Mouse (Mus musculus): ENCODE data around the gene Pygo2.
"Not testable (repeated sequence)": the region's sequence is repeated elsewhere in the genome, so short reads cannot be mapped to it uniquely, and the experiment has no call there.

The Pygo2 gene

GRCm38 (mm10) chr3:89421002-89421774 is 8.8 kb upstream of the Pygo2 start:
- peak; percentile 56 to 73 for DNase-seq

GRCm38 (mm10) chr3:89421810-89422473 is 8.1 kb upstream of the Pygo2 start:
- DNase-seq = peak in 1 of 2 experiments; percentile 26

- no peak for DNase-seq
Observed at GRCm38 (mm10) chr3:89422556-89423205, 7.3 kb upstream of the Pygo2 start.

GRCm38 (mm10) chr3:89424416-89425140 is 5.4 kb upstream of the Pygo2 start:
- no peak for DNase-seq

- no peak for DNase-seq
Observed at GRCm38 (mm10) chr3:89425141-89425525, 4.9 kb upstream of the Pygo2 start.

GRCm38 (mm10) chr3:89425876-89426275 is 4.1 kb upstream of the Pygo2 start:
- no peak for DNase-seq

- not testable (repeated sequence) for DNase-seq
Observed at GRCm38 (mm10) chr3:89429021-89429420, 993 bp upstream of the Pygo2 start.

- no peak for DNase-seq
Observed at GRCm38 (mm10) chr3:89432606-89433005, 2.6 kb downstream of the Pygo2 start.

- no peak for DNase-seq
Observed at GRCm38 (mm10) chr3:89434532-89434931, 4.5 kb downstream of the Pygo2 start.

GRCm38 (mm10) chr3:89435041-89435440 is 5.0 kb downstream of the Pygo2 start:
- no peak for DNase-seq

GRCm38 (mm10) chr3:89436176-89437113 is 6.4 kb downstream of the Pygo2 start, which contains the start of gene Pbxip1:
Pbxip1 (plus strand) TSS chr3:89436706.
- DNase-seq = no peak

- no peak for DNase-seq
Observed at GRCm38 (mm10) chr3:89437269-89437668, 7.3 kb downstream of the Pygo2 start.

- DNase-seq = no peak
Observed at GRCm38 (mm10) chr3:89440691-89441090, 10.7 kb downstream of the Pygo2 start.

- DNase-seq = peak; percentile 26 to 62
Observed at GRCm38 (mm10) chr3:89448720-89449537, 18.9 kb downstream of the Pygo2 start.

GRCm38 (mm10) chr3:89449541-89449940 is 19.5 kb downstream of the Pygo2 start:
- DNase-seq = peak; percentile 83 to 88

GRCm38 (mm10) chr3:89451916-89452315 is 21.9 kb downstream of the Pygo2 start:
- DNase-seq = no peak

- DNase-seq = no peak
Observed at GRCm38 (mm10) chr3:89454401-89455177, 24.6 kb downstream of the Pygo2 start, which contains the start of gene Pmvk. Pmvk (plus strand) TSS chr3:89454541.

GRCm38 (mm10) chr3:89455786-89456285 is 25.8 kb downstream of the Pygo2 start:
- no peak for DNase-seq

All from cerebellum, postnatal 25 days (tissue).